Mouse (Mus musculus): ENCODE data around the gene Tnnt1. TPM values are rescaled to one million over a fixed set of nuclear protein-coding genes. Genes with fewer than 3 reads are reported as not detected.
"Not testable (repeated sequence)": the region's sequence is repeated elsewhere in the genome, so short reads cannot be mapped to it uniquely, and the experiment has no call there.

Gene Tnnt1
- total RNA-seq (2014; fragmentation: Nextera tagmentation): 1.4 TPM in 1 of 2 replicates, not detected in the other
- total RNA-seq (2017): 0.95 and 3.0 TPM in 2 replicates

GRCm38 (mm10) chr7:4516332-4517050 is at the start of gene Tnnt1:
TSS of gene Tnnt1 (minus strand) at chr7:4516382.
- no peak for ATAC-seq (replicated peaks; ENCODE audit: low FRiP score, low TSS enrichment, poor library complexity, severe bottlenecking)

- no peak for ATAC-seq (replicated peaks; ENCODE audit: low FRiP score, low TSS enrichment, poor library complexity, severe bottlenecking)
Measured at GRCm38 (mm10) chr7:4562660-4563059, 46.5 kb upstream of the Tnnt1 start.

GRCm38 (mm10) chr7:4557167-4557560 is 41.0 kb upstream of the Tnnt1 start:
- no peak for ATAC-seq (replicated peaks; ENCODE audit: low FRiP score, low TSS enrichment, poor library complexity, severe bottlenecking)

GRCm38 (mm10) chr7:4556256-4557166 is 40.3 kb upstream of the Tnnt1 start:
- peak; percentile 97 for ATAC-seq (replicated peaks; ENCODE audit: low FRiP score, low TSS enrichment, poor library complexity, severe bottlenecking)

- peak; percentile 26 for ATAC-seq (replicated peaks; ENCODE audit: low FRiP score, low TSS enrichment, poor library complexity, severe bottlenecking)
Measured at GRCm38 (mm10) chr7:4547221-4547641, 31.0 kb upstream of the Tnnt1 start, which contains the start of gene Syt5. TSS of gene Syt5 (minus strand) at chr7:4547541.

DNA sequence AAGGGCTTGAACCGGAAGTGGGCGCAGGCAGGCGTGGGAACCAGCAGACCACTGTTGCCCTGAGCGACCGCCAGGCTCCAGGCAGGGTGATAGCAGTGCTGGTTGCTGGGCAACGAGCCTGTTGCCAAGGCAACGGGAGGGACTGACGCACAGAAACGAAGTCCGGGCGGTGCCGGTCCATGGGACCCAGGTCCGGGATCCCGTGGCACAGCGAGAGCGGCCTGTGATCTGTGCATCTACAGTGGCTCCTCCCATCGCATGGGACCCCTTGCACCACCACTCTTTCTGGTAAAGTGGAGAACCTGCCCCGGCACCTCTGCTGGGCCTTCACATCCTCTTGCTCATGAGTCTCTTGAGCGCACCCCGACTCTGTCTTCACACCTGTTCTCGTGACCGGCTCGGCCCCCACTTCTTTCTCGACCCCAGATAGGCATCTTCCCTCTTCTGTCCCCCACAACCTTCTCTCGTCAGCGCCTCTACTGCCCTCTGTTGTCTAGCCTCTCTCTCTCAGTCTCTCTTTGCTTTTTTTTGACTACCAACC is 30.5 kb upstream of the Tnnt1 start:
- peak; percentile 45; the same call in 1 of the 2 replicates for ATAC-seq (replicated peaks; ENCODE audit: low FRiP score, low TSS enrichment, poor library complexity, severe bottlenecking)

GRCm38 (mm10) chr7:4546050-4546449 is 29.9 kb upstream of the Tnnt1 start:
- ATAC-seq (replicated peaks; ENCODE audit: low FRiP score, low TSS enrichment, poor library complexity, severe bottlenecking): no peak

- ATAC-seq (replicated peaks; ENCODE audit: low FRiP score, low TSS enrichment, poor library complexity, severe bottlenecking): no peak
Measured at GRCm38 (mm10) chr7:4542013-4542412, 25.8 kb upstream of the Tnnt1 start.

DNA sequence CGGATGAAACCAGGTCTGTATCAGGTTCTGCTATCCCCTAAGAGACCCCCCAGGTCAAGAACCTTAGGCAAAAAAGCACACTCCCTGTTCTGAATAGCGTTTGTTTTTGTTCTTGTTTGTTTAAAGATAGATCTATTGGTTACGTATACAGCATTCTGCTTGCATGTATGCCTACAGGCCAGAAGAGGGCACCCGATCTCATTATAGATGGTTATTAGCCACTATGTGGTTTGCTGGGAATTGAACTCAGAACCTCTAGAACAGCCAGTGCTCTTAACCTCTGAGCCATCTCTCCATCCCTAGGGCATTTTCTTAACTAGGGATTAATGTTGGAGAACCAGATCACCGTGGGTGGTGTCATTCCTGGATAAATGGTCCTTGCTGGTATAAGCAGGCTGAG is 25.2 kb upstream of the Tnnt1 start:
- no peak for ATAC-seq (replicated peaks; ENCODE audit: low FRiP score, low TSS enrichment, poor library complexity, severe bottlenecking)

- no peak for ATAC-seq (replicated peaks; ENCODE audit: low FRiP score, low TSS enrichment, poor library complexity, severe bottlenecking)
Measured at GRCm38 (mm10) chr7:4539019-4539418, 22.8 kb upstream of the Tnnt1 start.

DNA sequence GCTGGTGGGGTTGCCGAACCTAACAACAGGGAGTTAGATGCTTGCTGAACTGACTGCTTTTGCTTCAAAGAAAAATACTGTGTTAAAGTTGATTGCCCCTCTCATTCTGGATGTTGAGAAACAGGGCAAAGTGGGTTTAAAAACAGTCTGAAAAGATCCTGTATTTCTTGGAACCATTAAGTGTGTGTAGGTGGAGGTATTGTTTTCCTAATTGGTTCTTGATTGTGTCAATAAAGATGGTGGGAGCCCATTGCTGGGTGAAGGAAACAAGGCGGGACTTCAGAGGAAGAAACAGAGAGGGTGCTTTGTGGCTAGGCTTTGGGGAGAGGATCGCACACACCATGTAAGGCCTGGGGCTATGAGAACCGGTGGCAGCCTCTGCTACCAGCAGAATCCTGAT is 21.0 kb upstream of the Tnnt1 start:
- ATAC-seq (replicated peaks; ENCODE audit: low FRiP score, low TSS enrichment, poor library complexity, severe bottlenecking): no peak

- no peak for ATAC-seq (replicated peaks; ENCODE audit: low FRiP score, low TSS enrichment, poor library complexity, severe bottlenecking)
Measured at GRCm38 (mm10) chr7:4536369-4536768, 20.2 kb upstream of the Tnnt1 start.

GRCm38 (mm10) chr7:4532005-4532729 is 16.0 kb upstream of the Tnnt1 start, which contains the start of gene Dnaaf3:
TSS of gene Dnaaf3 (minus strand) at chr7:4532453.
- peak; percentile 91 for ATAC-seq (replicated peaks; ENCODE audit: low FRiP score, low TSS enrichment, poor library complexity, severe bottlenecking)

DNA sequence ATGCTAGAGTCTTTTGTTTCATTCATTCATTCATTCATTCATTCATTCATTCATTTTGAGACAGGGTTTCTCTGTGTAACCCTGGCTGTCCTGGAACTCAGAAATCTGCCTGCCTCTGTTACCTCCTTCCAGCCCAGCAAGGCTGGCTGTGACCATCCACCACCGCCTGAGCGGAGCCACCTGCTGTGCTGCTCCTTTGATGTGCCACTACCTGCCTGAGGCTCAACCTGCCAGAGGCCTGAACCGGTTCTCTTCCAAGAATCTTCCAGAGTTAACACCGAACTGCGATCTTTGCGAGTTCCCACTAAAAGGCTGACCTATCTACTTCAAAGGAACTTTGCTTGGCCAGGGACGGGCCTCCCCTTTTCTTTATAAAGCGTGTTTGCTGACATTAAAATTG is 14.0 kb upstream of the Tnnt1 start:
- not testable (repeated sequence) for ATAC-seq (replicated peaks; ENCODE audit: low FRiP score, low TSS enrichment, poor library complexity, severe bottlenecking)

DNA sequence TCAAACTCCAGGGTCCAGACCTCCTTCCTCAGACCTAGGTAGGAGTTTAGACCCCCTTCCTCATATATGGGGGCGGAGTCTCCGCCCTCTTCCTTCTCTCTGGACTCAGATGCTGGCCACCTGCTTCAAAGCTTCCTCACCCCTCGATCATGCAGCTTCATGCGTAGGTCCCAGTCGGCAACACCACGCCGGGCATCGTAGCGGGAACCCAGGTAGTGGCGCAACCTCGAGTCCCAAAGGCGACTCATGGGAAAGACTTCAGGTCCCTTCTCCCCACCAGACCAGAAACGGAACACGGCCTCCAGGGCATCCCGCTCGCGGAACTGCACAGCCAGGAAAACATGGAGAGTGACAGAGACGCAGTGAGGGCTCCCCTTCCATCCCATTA is 11.1 kb upstream of the Tnnt1 start:
- no peak for ATAC-seq (replicated peaks; ENCODE audit: low FRiP score, low TSS enrichment, poor library complexity, severe bottlenecking)

DNA sequence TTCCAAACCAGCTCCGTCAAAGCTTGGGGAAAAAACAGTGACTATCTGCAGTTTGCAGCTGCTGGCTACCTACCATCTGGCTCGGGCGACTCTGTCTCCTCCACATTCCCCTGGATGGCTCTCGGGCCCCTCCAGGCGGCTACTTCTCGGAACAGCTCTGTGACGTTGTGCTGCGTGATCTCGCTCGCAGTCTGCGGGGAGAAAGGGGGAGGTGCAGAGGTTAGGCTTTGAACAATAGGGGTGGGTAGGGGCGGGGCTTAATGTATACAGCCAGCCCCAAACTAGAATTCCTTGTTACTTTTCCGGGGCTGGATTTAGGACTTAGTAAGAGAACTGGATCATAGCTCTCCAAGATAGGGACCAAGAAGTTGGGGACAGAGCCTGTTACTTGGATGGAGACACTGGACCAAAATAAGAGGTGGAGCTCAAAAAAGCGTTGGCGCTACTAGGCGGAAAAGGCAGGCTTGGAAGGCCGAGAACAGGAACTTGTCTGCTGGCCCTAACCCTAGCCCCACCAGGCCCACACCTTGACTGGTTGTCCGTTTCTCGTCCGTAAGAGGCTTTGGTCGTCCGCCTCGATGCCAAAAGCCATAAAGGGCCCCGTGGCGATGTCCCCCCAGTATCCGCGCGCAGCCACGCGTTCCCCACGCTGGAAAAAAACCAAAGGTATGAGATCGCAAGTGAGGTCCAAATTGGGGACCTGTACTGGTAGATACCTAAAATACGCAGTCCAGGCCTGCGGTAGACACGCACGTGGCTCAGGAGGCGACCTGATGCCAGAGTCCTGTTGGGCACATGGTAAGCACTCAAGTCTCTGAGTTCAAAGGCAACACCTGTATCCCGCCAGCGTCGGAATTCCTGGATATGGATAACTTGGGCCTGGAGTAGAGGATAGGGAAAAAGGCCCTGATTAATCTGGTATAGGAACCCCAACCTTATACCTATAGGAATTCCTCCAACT is 10.4 kb upstream of the Tnnt1 start:
- peak; percentile 92 for ATAC-seq (replicated peaks; ENCODE audit: low FRiP score, low TSS enrichment, poor library complexity, severe bottlenecking)

DNA sequence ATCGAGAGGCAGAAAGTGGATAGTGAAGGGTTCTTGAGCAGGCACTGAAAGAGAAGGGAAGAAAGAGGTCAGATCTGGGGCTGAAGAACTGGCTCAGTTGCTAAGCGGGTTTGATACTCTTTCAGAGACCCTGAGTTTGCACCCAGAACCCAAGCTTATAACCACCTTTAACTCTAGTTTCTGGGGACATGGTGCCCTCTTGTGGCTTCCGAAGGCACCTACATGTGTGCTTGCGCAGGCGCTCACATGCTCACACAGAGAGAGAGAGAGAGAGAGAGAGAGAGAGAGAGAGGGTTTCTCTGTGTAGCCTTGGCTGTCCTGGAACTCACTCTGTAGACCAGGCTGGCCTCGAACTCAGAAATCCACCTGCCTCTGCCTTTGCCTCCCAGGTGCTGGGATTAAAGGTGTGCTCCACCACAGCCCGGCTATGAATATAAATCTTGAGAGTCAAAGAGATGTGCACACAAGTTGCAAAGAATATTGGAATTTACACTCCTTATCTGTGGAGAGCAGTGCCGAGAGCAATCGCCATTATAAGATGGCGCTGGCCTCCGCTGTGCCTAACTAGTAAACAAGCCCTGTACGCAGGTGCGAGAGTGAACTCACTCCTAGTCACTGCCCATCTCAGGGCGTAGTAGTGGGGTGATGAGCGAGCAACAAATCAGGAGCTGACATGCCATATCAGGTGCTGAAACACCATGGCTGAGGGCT is 8.2 kb upstream of the Tnnt1 start, which contains the start of gene Tnni3:
Gene Tnni3, minus strand, starts transcription at position 18 of the 711 bp plus-strand sequence.
- not testable (repeated sequence) for ATAC-seq (replicated peaks; ENCODE audit: low FRiP score, low TSS enrichment, poor library complexity, severe bottlenecking)

All from megakaryocyte-erythroid progenitor cell, adult 5-6 weeks (primary cell).